Mouse (Mus musculus) pancreas, adult 10 weeks (tissue): ENCODE data around the gene Zfp944. TPM values are rescaled to one million over a fixed set of nuclear protein-coding genes. Genes with fewer than 3 reads are reported as not detected.

Source experiments
- polyA plus RNA-seq: library from polyadenylated mRNA; stranded (reverse); fragments of 350-450 nt; fragmentation: Illumina TruSeq; extraction: RNeasy Lipid Tissue Mini Kit (QIAGEN cat#74804); gene quantifications from one replicate; pipeline ENCODE4 v1.2.3, GENCODE M21; 2015; ENCODE audit warnings: low read depth, low replicate concordance; ENCODE audit not compliant: insufficient read depth

Zfp944 gene
- polyA plus RNA-seq: 2.4 TPM

GRCm38 (mm10) chr17:22361101-22361781 is at the start of gene Zfp944, which contains the start of gene Zfp758:
Gene Zfp944 (minus strand): TSS chr17:22361400.
Gene Zfp758 (plus strand): TSS chr17:22361453.

GRCm38 (mm10) chr17:22314730-22315226 is 46.4 kb downstream of the Zfp944 start, which contains the start of gene CT030661.1:
Gene CT030661.1 (minus strand): TSS chr17:22314837.

Other genes with a start within 250 kb of the Zfp944 start
- 0.74 TPM for gene Zfp947, start 195.2 kb downstream of the Zfp944 start, polyA plus RNA-seq
- 1.3 TPM for gene Zfp994, start 135.8 kb downstream of the Zfp944 start, polyA plus RNA-seq
- 3.5 TPM for gene CT030661.1, start 46.6 kb downstream of the Zfp944 start, polyA plus RNA-seq
- 2.3 TPM for gene Zfp758, start 53 bp upstream of the Zfp944 start, polyA plus RNA-seq
- gene Zfp946, start 62.8 kb upstream of the Zfp944 start, polyA plus RNA-seq: 4.0 TPM
- not detected for gene Vmn2r111, start 212.1 kb upstream of the Zfp944 start, polyA plus RNA-seq
- not detected for gene Vmn2r112, start 239.6 kb upstream of the Zfp944 start, polyA plus RNA-seq